Mouse (Mus musculus) liver, embryonic 12.5 days (tissue): ENCODE results near the gene Tlx2. TPM values are rescaled to one million over a fixed set of nuclear protein-coding genes. Genes with fewer than 3 reads are reported as not detected.

Source experiments
- ATAC-seq: fragments of 200-750 bp; cut with Nextera tagmentation; 2 replicates; pipeline ENCODE4 v1.8.0; 2017; ENCODE audit warnings: moderate number of reproducible peaks, mild to moderate bottlenecking, moderate library complexity
- H3K27ac ChIP-seq: fragments of 300-500 bp; sonication (generic); 2 replicates; pipeline ENCODE4 v1.5.1; 2016; ENCODE audit warnings: mild to moderate bottlenecking
- H3K27me3 ChIP-seq: fragments of 300-500 bp; sonication (generic); replicated peaks from 2 replicates; pipeline ENCODE4 v1.6.1; 2016; ENCODE audit warnings: mild to moderate bottlenecking, moderate library complexity
- H3K36me3 ChIP-seq: fragments of 300-500 bp; sonication (generic); 2 replicates; pipeline ENCODE4 v1.6.1; 2016; ENCODE audit warnings: mild to moderate bottlenecking, moderate library complexity
- H3K4me1 ChIP-seq: fragments of 300-500 bp; sonication (generic); 2 replicates; pipeline ENCODE4 v1.6.1; 2016
- H3K4me2 ChIP-seq: fragments of 300-500 bp; sonication (generic); 2 replicates; pipeline ENCODE4 v1.6.1; 2016; ENCODE audit warnings: mild to moderate bottlenecking, moderate library complexity
- H3K4me3 ChIP-seq: fragments of 300-500 bp; sonication (generic); 2 replicates; pipeline ENCODE4 v1.5.1; 2016; ENCODE audit warnings: mild to moderate bottlenecking, moderate library complexity
- H3K9ac ChIP-seq: fragments of 300-500 bp; sonication (generic); 2 replicates; pipeline ENCODE4 v1.6.1; 2016; ENCODE audit warnings: mild to moderate bottlenecking, moderate library complexity
- H3K9me3 ChIP-seq: fragments of 300-500 bp; sonication (generic); replicated peaks from 2 replicates; pipeline ENCODE4 v1.6.1; 2016; ENCODE audit warnings: mild to moderate bottlenecking, moderate library complexity
- WGBS: fragments of 180-500 bp; shearing (Covaris S2); methylation state at CpG from one replicate; pipeline ENCODE4 v1.1.7; 2016; ENCODE audit not compliant: insufficient replicate concordance; 5-methylcytosine and 5-hydroxymethylcytosine counted together
- polyA plus RNA-seq: library from polyadenylated mRNA; unstranded; fragments of >200 nt; fragmentation: Nextera tagmentation; extraction: Ambion mirVana; gene quantifications from 2 replicates; pipeline ENCODE4 v1.2.1, GENCODE M21; 2016

Gene Tlx2
- polyA plus RNA-seq: 0.11 and 0.42 TPM in 2 replicates

DNA sequence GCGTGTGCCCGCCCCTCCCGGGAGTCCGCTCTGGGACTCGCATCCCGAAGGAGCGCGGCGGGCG is at the start of gene Tlx2:
TSS of gene Tlx2 (minus strand) at position 47 of the 64 bp plus-strand sequence.
- 1% methylated on average over 10 of the region's 10 CpGs for WGBS
- Histone ChIP-seq H3K27me3 (peaks cover 100% of the 10 kb centered on the region), H3K27ac (no peak within 1 kb of the TSS), H3K9ac (no peak within 1 kb of the TSS), H3K4me3 (peak within 1 kb of the TSS; percentile 32), H3K36me3 (no peaks in the 10 kb centered on the region), H3K4me1 (peaks cover 33% of the 10 kb centered on the region), H3K9me3 (no peaks in the 10 kb centered on the region), H3K4me2 (peak within 1 kb of the TSS; percentile 53)
- ATAC-seq: no peak

DNA sequence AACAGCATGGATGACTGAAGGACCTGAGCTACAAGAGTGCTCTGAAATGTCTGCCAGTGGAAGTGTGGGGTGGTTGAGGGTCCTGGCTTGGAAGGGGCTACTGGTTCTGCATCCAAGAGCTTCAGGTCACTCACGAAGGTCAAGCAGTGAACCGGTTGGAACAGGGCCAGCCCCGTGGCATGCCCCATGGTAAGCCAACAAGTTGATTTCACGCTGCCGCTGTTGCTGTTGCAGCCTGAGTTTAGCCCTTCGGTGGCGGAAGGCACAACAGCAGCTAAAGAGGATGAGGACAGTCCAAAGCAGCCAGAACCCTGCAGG is 49.6 kb upstream of the Tlx2 start:
- Histone ChIP-seq H3K4me2 (peak overlapping the region; percentile 95), H3K9ac (peak overlapping the region; percentile 88), H3K27ac (peak overlapping the region; percentile 96), H3K9me3 (no peaks in the 10 kb centered on the region), H3K27me3 (no peaks in the 10 kb centered on the region), H3K4me3 (peak overlapping the region; percentile 74), H3K4me1 (peaks cover 79% of the 10 kb centered on the region), H3K36me3 (peaks cover 42% of the 10 kb centered on the region)
- WGBS: 77% methylated on average over 7 of the region's 7 CpGs
- no peak for ATAC-seq

DNA sequence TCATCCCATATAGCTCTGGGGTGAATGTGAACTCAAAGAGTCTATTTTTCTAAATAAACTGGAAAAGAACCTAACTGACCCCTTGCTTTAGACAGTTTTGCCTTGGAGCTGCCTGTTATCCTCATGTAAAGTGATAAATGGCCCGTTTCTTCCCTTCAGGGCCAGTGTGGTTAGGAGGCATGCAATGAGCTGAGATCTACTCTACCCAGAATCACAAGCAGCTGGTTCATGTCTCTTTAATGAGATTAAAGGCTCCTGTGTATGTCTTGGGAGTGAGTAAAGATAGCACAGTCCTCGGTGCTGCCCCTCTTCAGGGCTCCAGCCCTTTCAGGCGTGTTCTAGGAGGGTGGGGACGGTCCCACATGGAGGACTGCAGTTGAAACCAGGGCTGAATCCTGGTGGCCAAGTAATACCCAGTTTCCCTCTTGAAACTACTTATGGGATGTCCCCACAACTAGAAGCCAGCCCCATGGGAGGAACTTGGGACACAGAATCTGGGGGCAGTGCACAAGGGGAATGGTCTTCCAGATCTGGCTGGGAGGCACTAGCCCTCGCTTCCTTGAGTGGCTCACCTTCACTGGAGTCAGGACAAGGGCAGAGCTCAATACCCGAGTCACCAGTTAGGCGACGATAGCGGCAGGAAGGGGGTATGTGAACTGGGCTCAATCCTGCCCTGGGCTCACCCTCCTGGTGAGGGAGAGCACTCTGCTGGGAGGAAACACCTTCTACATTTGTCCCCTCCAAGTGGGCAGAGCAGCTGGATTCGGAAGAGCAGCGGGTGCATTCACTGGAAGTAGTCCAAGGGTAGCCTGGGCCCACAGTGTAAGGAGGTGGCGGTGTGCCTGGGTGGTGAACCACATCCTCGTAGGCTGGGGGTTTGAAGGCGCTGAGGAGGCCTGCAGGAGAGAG is 49.0 kb upstream of the Tlx2 start:
- H3K4me3 ChIP-seq: 0 out of 2 replicates have a peak overlapping the region, but pooled peaks have one; percentile 74
- H3K9me3 ChIP-seq: no peaks in the 10 kb centered on the region
- peak overlapping the region; percentile 95 for H3K4me2 ChIP-seq
- H3K36me3 ChIP-seq: peaks cover 42% of the 10 kb centered on the region
- WGBS: 67% methylated on average over 14 of the region's 14 CpGs
- ATAC-seq: no peak
- no peaks in the 10 kb centered on the region for H3K27me3 ChIP-seq
- peak overlapping the region; percentile 96 for H3K27ac ChIP-seq
- peaks cover 80% of the 10 kb centered on the region for H3K4me1 ChIP-seq
- H3K9ac ChIP-seq: peak overlapping the region; percentile 88; the same call in 1 of the 2 replicates

DNA sequence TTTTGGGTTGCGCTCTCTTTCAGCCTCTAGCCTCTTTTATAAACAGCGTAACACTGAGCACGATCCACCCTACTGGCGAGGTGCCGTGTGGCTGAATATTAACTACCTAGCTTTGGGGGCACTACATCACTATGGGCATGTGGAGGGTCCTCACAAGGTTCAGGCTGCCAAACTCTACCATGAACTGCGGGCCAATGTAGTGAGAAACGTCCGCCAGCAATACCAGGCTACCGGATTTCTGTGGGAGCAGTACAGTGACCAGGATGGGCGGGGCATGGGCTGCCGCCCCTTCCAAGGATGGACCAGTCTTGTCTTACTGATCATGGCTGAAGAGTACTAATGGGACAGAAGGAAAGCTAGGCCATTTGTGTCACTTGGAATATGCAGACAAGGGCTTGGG is 48.3 kb upstream of the Tlx2 start:
- Histone ChIP-seq H3K27me3 (no peaks in the 10 kb centered on the region), H3K27ac (peak overlapping the region; percentile 0; the same call in 1 of the 2 replicates), H3K9me3 (no peaks in the 10 kb centered on the region), H3K9ac (no peak overlapping the region), H3K36me3 (peaks cover 38% of the 10 kb centered on the region), H3K4me1 (peaks cover 80% of the 10 kb centered on the region), H3K4me2 (no peak overlapping the region), H3K4me3 (no peak overlapping the region)
- WGBS: 79% methylated on average over 11 of the region's 11 CpGs
- no peak for ATAC-seq

DNA sequence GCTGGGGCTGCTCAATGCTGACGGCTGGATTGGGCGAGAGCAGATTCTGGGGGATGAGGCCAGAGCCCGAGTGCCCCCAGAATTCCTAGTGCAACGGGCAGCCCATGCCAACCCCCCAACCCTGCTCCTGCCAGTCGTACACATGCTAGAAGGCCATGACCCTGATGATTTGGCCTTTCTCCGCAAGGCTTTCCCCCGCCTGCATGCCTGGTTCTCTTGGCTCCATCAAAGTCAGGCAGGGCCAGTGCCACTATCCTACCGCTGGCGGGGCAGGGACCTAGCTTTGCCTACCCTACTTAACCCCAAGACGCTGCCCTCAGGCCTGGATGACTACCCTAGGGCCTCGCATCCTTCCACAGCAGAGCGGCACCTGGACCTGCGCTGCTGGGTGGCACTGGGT is 47.5 kb upstream of the Tlx2 start:
- peaks cover 74% of the 10 kb centered on the region for H3K4me1 ChIP-seq
- H3K9me3 ChIP-seq: no peaks in the 10 kb centered on the region
- no peak overlapping the region for H3K4me3 ChIP-seq
- 85% methylated on average over 13 of the region's 13 CpGs for WGBS
- no peak overlapping the region for H3K9ac ChIP-seq
- no peak for ATAC-seq
- peaks cover 33% of the 10 kb centered on the region for H3K36me3 ChIP-seq
- no peaks in the 10 kb centered on the region for H3K27me3 ChIP-seq
- 0 out of 2 replicates have a peak overlapping the region, but pooled peaks have one; percentile 42 for H3K27ac ChIP-seq
- peak overlapping the region; percentile 95; the same call in 1 of the 2 replicates for H3K4me2 ChIP-seq

DNA sequence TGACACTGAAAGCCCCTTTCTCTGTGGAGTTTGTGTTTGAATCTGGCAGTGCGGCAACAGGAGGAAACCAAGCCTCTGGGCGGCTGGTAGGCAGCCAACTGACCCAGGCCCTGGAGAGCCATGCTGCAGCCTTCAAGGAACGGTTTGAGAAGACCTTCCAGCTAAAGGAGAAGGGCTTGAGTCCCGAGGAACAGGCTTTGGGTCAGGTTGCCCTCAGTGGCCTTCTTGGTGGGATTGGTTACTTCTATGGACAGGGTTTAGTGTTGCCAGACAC is 47.0 kb upstream of the Tlx2 start:
- H3K4me1 ChIP-seq: peaks cover 73% of the 10 kb centered on the region
- H3K4me2 ChIP-seq: peak overlapping the region; percentile 95
- no peaks in the 10 kb centered on the region for H3K9me3 ChIP-seq
- H3K27me3 ChIP-seq: no peaks in the 10 kb centered on the region
- H3K27ac ChIP-seq: peak overlapping the region; percentile 88; the same call in 1 of the 2 replicates
- H3K36me3 ChIP-seq: peaks cover 33% of the 10 kb centered on the region
- no peak overlapping the region for H3K4me3 ChIP-seq
- H3K9ac ChIP-seq: peak overlapping the region; percentile 96; the same call in 1 of the 2 replicates
- ATAC-seq: no peak
- 87% methylated on average over 4 of the region's 4 CpGs for WGBS

DNA sequence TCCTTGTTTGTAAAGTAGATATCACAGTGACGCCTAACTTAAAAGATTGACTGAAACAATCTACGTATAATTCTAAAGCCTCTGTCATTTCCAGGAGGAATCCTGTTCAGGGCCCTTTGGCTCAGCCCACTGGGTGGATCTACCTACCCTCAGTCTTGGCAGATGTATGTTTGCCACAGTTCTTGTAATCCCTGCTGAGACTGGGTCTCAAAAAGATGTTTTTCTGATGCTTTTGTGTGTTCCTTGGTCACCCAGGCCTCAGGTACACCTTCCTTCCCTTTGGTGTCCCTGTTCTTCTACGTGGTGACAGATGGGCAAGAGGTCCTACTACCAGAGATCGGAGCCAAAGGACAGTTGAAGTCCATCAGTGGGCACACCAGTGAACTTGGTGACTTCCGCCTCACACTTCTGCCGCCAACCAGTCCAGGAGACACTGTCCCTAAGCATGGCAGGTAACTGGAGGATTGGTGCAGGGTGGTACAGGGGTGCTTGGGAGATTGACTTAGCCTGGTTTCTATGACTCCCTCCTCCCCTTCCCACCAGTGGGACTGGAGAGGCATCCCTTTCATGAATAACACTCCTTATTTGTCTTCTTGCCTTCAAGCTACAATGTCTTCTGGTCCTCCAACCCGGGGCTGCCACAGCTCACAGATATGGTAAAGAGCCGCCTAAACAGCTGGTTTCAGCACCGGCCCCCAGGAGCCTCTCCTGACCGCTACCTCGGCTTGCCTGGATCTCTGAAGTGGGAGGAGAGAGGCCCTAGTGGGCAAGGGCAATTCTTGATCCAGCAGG is 46.5 kb upstream of the Tlx2 start:
- Histone ChIP-seq H3K4me3 (peak overlapping the region; percentile 86), H3K9ac (peak overlapping the region; percentile 96), H3K4me2 (peak overlapping the region; percentile 95), H3K27ac (peak overlapping the region; percentile 88), H3K4me1 (peaks cover 77% of the 10 kb centered on the region), H3K27me3 (no peaks in the 10 kb centered on the region), H3K36me3 (peaks cover 34% of the 10 kb centered on the region), H3K9me3 (no peaks in the 10 kb centered on the region)
- 71% methylated on average over 11 of the region's 11 CpGs for WGBS
- no peak for ATAC-seq

DNA sequence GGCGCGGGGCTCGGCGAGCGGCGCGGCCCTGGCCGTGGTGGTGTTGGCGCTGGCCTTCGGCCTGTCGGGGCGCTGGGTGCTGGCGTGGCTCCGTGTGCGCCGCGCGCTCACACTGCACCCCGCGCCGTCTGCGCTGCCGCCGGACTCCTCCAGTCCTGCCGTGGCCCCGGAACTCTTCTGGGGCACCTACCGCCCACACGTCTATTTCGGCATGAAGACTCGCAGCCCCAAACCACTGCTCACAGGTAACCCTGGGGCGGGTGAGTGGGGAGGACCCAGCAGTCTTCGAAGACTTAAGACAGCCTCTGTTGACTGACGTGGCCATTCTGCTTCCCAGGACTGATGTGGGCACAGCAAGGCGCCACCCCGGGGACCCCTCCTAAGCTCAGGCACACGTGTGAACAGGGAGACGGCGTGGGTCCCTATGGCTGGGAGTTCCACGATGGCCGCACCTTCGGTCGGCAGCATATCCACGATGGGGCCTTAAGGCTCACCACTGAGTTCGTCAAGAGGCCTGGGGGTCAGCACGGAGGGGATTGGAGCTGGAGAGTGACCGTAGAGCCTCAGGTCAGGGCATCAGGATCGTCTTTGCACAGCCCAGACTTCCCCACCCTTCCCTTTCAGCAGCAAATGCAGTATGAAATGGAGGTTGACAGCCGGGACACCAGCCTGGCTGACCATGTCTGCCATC is 45.7 kb upstream of the Tlx2 start:
- peaks cover 41% of the 10 kb centered on the region for H3K36me3 ChIP-seq
- peak; percentile 53 for ATAC-seq
- under 1% methylated on average over 45 of the region's 48 CpGs for WGBS
- peak overlapping the region; percentile 86 for H3K4me3 ChIP-seq
- peaks cover 83% of the 10 kb centered on the region for H3K4me1 ChIP-seq
- H3K27ac ChIP-seq: peak overlapping the region; percentile 88
- H3K9me3 ChIP-seq: no peaks in the 10 kb centered on the region
- H3K4me2 ChIP-seq: peak overlapping the region; percentile 95
- no peaks in the 10 kb centered on the region for H3K27me3 ChIP-seq
- H3K9ac ChIP-seq: peak overlapping the region; percentile 96

DNA sequence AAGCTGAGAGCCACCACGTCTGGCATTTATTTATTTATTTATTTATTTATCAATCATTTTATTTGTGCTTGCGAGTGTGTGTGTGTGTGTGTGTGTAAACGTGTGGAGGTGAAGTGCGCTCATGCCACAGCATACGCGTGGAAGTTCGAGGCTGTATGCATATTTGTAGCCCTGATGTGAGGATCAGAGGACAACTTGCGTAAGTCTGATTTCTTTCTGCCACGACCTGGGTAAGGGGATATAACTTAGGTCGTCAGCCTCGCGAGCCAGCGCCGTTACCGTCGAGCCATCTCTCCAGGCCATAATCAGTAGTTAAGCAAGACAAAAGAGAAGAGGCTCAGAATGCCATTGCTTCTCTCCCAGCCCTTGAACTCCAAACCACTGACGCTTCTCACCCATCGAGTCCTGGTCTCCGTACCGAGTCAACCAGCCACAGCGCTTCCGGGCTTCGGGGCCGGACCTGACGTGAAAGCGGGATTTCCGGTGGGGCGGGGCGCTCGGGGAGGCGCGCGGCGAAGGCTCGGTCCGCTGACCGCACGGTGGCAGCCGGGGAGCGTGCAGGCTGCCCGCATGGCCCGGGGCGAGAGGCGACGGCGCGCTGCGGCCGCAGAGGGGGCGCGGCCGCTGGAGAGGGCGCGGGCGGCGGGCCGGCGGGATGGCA is 45.0 kb upstream of the Tlx2 start, which contains the start of gene Mogs:
TSS of gene Mogs (plus strand) at position 486 of the 661 bp plus-strand sequence.
- H3K4me2 ChIP-seq: peak within 1 kb of the TSS; percentile 95
- H3K9me3 ChIP-seq: no peaks in the 10 kb centered on the region
- no peaks in the 10 kb centered on the region for H3K27me3 ChIP-seq
- H3K9ac ChIP-seq: peak within 1 kb of the TSS; percentile 96
- H3K4me1 ChIP-seq: peaks cover 83% of the 10 kb centered on the region
- H3K27ac ChIP-seq: peak within 1 kb of the TSS; percentile 88
- WGBS: 2% methylated on average over 56 of the region's 58 CpGs
- peak within 1 kb of the TSS; percentile 86 for H3K4me3 ChIP-seq
- ATAC-seq: peak; percentile 91
- peaks cover 48% of the 10 kb centered on the region for H3K36me3 ChIP-seq

DNA sequence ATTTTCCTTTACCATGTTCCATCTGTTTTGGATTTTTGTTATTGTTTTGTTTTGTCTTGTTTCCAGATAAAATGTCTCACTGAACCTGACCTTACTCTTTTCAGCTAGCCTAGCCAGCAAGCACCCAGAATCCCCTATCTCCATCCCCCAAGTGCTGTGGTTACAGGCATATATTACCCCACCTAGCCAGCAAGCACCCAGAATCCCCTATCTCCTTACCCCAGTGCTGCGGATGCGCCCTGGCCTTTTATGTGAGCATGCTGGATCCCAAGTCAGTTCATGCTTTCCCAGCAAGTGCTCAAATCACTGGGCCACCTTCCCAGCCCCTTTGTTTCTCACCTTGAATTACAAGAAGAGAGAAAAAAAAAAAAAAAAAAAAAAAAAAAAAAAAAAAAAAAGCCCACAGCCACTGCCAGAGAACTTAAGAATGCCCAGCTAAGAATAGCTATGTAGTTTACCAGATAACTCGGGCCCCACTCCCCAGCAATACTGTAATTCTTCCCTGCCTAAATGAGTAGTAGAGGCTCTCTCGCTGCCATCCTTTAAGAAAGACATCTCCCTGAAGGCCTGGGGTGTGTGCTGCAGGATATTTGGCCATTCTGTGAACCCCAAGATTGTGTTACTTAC is 41.5 kb upstream of the Tlx2 start:
- H3K27ac ChIP-seq: peak overlapping the region; percentile 54
- no peaks in the 10 kb centered on the region for H3K9me3 ChIP-seq
- no peak overlapping the region for H3K9ac ChIP-seq
- peak overlapping the region; percentile 80; the same call in 1 of the 2 replicates for H3K4me2 ChIP-seq
- 55% methylated on average over 4 of the region's 4 CpGs for WGBS
- ATAC-seq: no peak
- H3K4me1 ChIP-seq: peaks cover 73% of the 10 kb centered on the region
- H3K4me3 ChIP-seq: no peak overlapping the region
- no peaks in the 10 kb centered on the region for H3K27me3 ChIP-seq
- H3K36me3 ChIP-seq: peaks cover 25% of the 10 kb centered on the region
